Mouse (Mus musculus) testis, postnatal 14 days (tissue): ENCODE measurements around the gene Ccdc113.

ENCODE experiments used
- DNase-seq: peaks from one replicate; pipeline ENCODE4 v3.0.0; 2021; ENCODE audit warnings: low spot score

Gene Ccdc113

GRCm38 (mm10) chr8:95533584-95534387, at the start of gene Ccdc113:
TSS of gene Ccdc113 (plus strand) at chr8:95534085.
- peak; percentile 61 for DNase-seq

GRCm38 (mm10) chr8:95487800-95488697, 45.8 kb upstream of the Ccdc113 start:
- peak; percentile 60 for DNase-seq

GRCm38 (mm10) chr8:95488698-95489332, 45.1 kb upstream of the Ccdc113 start:
- DNase-seq, result peak; percentile 87

- no peak for DNase-seq
Measured at GRCm38 (mm10) chr8:95490006-95490405, 43.9 kb upstream of the Ccdc113 start, which contains the start of gene Csnk2a2. TSS of gene Csnk2a2 (minus strand) at chr8:95490039.

GRCm38 (mm10) chr8:95492057-95492456, 41.8 kb upstream of the Ccdc113 start:
- no peak for DNase-seq

- DNase-seq, result no peak
Measured at GRCm38 (mm10) chr8:95495444-95495843, 38.4 kb upstream of the Ccdc113 start.

GRCm38 (mm10) chr8:95496420-95496819, 37.5 kb upstream of the Ccdc113 start:
- no peak for DNase-seq

GRCm38 (mm10) chr8:95497821-95498220, 36.1 kb upstream of the Ccdc113 start:
- no peak for DNase-seq

GRCm38 (mm10) chr8:95499266-95500064, 34.4 kb upstream of the Ccdc113 start:
- DNase-seq, result no peak

- no peak for DNase-seq
Measured at GRCm38 (mm10) chr8:95500436-95500835, 33.4 kb upstream of the Ccdc113 start.

GRCm38 (mm10) chr8:95502431-95502830, 31.5 kb upstream of the Ccdc113 start:
- no peak for DNase-seq

- DNase-seq, result peak; percentile 66
Measured at GRCm38 (mm10) chr8:95504835-95505234, 29.1 kb upstream of the Ccdc113 start.

- DNase-seq, result no peak
Measured at GRCm38 (mm10) chr8:95505606-95506005, 28.3 kb upstream of the Ccdc113 start.

GRCm38 (mm10) chr8:95506245-95506644, 27.6 kb upstream of the Ccdc113 start:
- DNase-seq, result no peak

GRCm38 (mm10) chr8:95512257-95512656, 21.6 kb upstream of the Ccdc113 start:
- no peak for DNase-seq

- DNase-seq, result no peak
Measured at GRCm38 (mm10) chr8:95513219-95513618, 20.7 kb upstream of the Ccdc113 start.

GRCm38 (mm10) chr8:95516928-95517327, 17.0 kb upstream of the Ccdc113 start:
- DNase-seq, result no peak

- DNase-seq, result no peak
Measured at GRCm38 (mm10) chr8:95523991-95524390, 9.9 kb upstream of the Ccdc113 start.

- DNase-seq, result no peak
Measured at GRCm38 (mm10) chr8:95528194-95528593, 5.7 kb upstream of the Ccdc113 start.

- DNase-seq, result no peak
Measured at GRCm38 (mm10) chr8:95528750-95529310, 5.1 kb upstream of the Ccdc113 start.

GRCm38 (mm10) chr8:95532206-95532605, 1.7 kb upstream of the Ccdc113 start:
- DNase-seq, result no peak
